Mouse (Mus musculus): ENCODE measurements at regions not wholly inside any gene's neighbourhood (a gene's known extent, or its start where the extent isn't known, plus 50 kb on each side); places are given as distances from the start of the nearest gene placed in this dataset.

GRCm38 (mm10) chr2:45590980-45591379, 473.8 kb upstream of the Zeb2 start:
- DNase-seq: no peak

DNA sequence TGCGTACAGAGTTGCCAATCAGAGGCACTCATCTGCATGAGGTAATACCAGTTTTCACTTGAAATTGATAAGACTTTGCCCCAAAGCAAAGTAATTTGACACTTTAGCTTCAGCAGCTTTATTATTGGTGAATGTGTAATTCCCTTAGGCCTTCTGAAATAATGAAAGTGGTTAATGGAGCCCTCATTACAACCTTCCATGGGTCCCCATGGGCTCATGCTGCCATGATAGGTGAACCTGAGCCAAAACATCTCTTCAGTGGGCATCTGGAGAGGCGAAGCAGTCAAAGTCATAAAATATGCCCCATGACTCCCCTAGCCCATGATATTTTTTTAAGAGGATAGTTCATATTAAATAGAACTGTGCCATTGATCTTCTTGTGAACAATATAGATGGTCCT, 471.1 kb upstream of the Zeb2 start:
- DNase-seq: no peak

DNA sequence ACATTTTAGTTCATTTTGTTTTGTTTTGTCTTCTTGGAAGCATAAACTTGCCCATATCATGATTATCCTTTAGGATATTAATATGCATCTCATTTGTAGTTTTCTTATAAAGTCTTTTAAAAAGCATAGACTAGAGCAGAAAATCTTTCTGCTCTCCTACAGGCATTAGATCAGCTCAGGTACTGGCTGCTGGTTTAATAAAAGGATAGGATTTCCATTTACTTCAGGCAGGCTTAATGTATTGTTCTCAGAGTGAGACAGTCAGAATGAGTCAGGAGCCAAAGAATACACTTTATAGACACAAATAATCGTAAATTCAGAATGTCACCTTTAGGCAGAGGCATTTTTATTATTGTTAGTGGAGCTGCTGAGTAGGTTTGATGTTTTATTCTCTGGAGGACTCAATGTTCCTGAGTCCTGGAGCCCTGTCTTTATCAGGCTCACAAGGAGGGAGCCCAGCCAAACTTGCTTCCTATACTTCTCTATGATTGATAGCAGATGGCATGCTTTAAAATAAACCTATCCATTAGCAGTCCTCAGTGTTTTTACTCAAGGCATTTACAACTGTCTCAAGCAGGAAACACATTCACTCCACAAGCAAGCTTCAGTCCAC, 469.5 kb upstream of the Zeb2 start:
- DNase-seq: no peak

DNA sequence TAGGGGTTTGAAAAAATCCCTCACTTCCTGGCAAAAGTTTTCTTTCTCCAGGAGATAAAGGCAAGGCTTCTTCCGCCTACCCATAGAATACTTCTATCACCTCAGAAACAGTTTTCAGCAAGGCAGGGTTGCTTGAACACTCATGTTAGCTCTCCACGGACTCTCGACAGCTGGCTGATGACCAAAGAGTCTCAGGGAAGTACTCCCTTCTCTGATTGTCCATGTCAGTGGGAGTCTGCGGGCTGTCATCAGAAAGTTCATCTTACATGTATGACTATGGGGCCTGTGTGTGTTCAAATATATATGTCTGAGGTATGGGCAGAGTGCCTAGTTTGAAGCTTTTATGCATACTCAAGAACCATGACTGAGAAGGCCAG, 464.3 kb upstream of the Zeb2 start:
- no peak for DNase-seq

- DNase-seq: no peak
Measured at GRCm38 (mm10) chr2:45580838-45581548, 463.8 kb upstream of the Zeb2 start.

DNA sequence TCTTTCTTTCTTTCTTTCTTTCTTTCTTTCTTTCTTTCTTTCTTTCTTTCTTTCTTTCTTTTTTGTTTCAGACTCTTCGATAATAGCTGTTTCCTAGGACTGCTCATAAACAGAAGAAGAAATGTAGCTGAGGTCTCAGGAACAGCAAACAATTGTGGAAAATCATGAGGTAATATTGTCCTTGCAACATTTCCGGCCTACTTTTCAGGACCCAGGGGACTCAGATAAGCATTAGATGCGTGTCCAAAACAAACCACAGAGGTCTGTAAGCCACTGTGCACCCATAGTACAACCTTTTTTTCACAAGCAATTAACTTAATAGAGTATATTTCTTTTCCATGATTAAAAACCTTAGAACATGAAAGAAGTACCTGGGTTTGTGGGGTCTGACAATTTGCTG, 455.7 kb upstream of the Zeb2 start:
- DNase-seq: no peak

GRCm38 (mm10) chr2:45554707-45555106, 437.5 kb upstream of the Zeb2 start:
- DNase-seq: no peak

- DNase-seq: no peak
Measured at GRCm38 (mm10) chr2:45541394-45541793, 424.2 kb upstream of the Zeb2 start.

GRCm38 (mm10) chr2:45538950-45539349, 421.8 kb upstream of the Zeb2 start:
- no peak for DNase-seq

- no peak for DNase-seq
Measured at GRCm38 (mm10) chr2:45537722-45538121, 420.5 kb upstream of the Zeb2 start.

- DNase-seq: no peak
Measured at GRCm38 (mm10) chr2:45534806-45535205, 417.6 kb upstream of the Zeb2 start.

- no peak for DNase-seq
Measured at GRCm38 (mm10) chr2:45522310-45522709, 405.1 kb upstream of the Zeb2 start.

DNA sequence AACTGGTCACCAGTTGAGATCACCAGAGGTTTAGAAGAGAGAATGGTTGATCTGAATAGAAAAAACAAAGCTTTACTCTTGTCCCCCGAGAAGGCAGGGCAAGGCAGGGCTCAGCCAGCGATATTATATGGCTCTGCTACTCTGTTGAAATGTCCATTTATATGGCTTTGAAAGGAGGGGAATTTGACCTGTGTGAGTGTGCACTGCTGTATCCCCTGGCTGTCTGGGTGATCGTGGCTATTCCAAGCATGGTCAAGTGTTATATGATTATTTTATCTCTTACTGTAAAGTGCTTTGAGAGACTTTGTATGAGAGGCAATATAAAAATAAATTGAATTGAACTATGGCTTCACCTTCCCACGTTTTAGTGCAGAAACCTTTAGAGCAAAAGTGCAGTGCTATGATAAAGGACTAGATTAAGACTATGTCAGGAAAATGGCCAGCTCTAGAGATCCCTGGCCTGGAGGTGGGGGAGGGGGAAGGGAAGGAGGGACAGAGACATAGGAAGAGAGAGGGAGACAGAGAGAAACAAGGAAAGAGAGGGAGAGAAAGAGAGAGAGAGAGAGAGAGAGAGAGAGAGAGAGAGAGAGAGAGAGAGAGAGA, 402.5 kb upstream of the Zeb2 start:
- no peak for DNase-seq

DNA sequence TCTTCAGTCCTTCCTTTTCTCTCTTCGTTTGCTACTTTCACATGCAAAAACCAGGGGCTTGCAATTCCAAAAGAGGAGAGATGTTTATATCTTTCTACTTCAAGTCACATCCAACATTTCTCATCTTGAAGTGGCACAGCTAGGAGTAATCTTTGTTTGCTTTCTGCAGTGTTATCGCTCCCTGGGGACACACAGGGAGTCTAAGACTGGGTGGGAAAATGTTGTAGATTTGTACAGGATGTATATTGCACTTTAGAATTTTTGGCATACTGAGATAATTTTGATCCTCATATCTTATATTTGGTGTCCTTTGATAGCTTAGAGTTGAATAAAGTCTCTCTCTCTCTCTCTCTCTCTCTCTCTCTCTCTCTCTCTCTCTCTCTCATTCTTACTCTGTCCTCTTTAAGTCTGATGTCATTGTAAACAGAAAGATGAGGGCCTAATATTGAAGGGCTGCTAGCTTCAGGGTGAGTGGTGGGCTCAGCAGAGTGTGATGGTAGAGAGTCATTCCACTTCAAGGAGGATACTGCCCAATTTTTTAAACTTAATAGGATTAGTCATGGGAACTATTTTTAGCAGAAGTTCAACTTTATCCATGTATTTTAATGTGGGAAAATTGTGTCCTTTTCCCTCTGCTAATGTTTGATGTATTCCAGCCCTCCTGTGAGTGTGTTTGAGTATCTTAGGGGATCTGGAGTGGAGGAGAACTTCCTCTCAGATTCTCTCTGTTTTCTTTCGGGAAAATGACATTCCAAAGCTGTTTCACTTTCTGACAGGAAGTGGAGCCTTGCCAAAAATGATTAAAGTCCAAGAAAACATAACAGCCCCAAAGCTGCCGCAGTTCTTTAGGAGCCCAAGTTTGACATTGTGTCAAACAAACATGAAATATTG, 397.3 kb upstream of the Zeb2 start:
- no peak for DNase-seq

- DNase-seq: no peak
Measured at GRCm38 (mm10) chr2:45512852-45513251, 395.7 kb upstream of the Zeb2 start.

DNA sequence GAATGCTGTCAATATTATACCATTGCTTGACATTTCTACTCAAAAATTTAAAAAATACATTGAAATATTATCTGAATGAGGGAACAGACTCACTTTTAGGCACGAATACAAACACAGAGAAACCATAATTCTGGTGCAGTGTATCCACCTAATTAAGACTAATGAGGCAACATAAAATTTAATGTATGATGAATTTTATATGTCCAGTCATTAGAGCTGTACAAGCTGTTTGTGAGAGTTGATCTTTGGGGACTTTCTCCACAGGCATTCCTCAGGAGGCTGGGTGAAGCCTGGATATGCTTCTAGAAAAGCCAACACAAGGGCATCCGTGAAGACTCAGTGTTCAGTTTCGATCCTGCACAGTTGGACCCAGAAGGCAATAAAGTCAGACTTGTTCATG, 394.6 kb upstream of the Zeb2 start:
- no peak for DNase-seq

GRCm38 (mm10) chr2:45504468-45504867, 387.3 kb upstream of the Zeb2 start:
- no peak for DNase-seq

DNA sequence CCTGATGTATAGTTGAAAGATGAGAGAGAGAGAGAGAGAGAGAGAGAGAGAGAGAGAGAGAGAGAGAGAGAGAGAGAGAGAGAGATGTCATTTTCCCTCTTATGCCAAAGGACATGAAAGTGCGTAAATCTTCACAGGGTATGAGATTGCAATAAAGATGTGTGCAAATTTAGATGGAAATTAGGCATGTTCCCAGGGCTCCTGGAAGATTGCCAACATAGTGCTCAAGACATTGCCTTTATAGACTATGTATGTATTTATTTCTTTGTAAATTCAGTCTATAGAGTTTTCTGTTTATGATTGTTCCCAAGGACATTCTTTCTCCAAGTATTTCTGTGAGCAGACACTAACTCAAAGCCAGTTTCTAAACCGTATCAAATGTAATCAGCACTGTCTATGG, 376.5 kb upstream of the Zeb2 start:
- DNase-seq: no peak

GRCm38 (mm10) chr2:45486530-45486929, 369.3 kb upstream of the Zeb2 start:
- DNase-seq: no peak

GRCm38 (mm10) chr2:45485477-45485876, 368.3 kb upstream of the Zeb2 start:
- DNase-seq: no peak

DNA sequence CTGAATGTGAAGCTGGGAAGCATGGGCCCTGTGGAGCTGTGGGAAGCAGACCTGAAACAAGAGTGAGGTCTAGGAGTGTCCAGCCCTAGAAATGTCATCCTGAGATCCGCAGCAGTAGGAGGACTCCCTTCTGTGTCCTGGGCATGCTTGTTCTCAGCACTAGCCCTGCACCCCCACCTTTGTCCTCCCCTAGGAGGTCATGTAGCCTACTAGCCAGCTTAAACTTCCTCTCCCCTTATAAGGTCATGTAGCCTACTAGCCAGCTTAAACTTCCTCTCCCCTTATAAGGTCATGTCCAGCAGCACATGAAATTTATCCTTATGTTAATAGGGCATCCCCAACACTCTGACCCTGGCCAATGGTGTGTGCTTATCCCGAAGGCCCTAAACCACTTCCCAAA, 363.5 kb upstream of the Zeb2 start:
- DNase-seq: no peak

- DNase-seq: no peak
Measured at GRCm38 (mm10) chr2:45475996-45476395, 358.8 kb upstream of the Zeb2 start.

GRCm38 (mm10) chr2:45464306-45464705, 347.1 kb upstream of the Zeb2 start:
- DNase-seq: no peak

- no peak for DNase-seq
Measured at GRCm38 (mm10) chr2:45459410-45459809, 342.2 kb upstream of the Zeb2 start.

Measured in thymus, postnatal 25 days (tissue).